Mouse (Mus musculus) intestine, postnatal 0 days (tissue): ENCODE data around the gene Ddit4. TPM values are rescaled to one million over a fixed set of nuclear protein-coding genes. Genes with fewer than 3 reads are reported as not detected.

Experiments
- ATAC-seq: fragments of 200-750 bp; cut with Nextera tagmentation; 2 replicates; pipeline ENCODE4 v1.8.0; 2017; ENCODE audit warnings: mild to moderate bottlenecking, moderate TSS enrichment, moderate library complexity
- H3K27ac ChIP-seq: fragments of 300-500 bp; sonication (generic); 2 replicates; pipeline ENCODE4 v1.5.1; 2014; ENCODE audit warnings: mild to moderate bottlenecking, low read depth, low read length, moderate library complexity
- H3K27me3 ChIP-seq: fragments of 300-500 bp; sonication (generic); replicated peaks from 2 replicates; pipeline ENCODE4 v1.6.1; 2014; ENCODE audit warnings: low read length, mixed read lengths; ENCODE audit not compliant: control insufficient read depth, insufficient read depth
- H3K36me3 ChIP-seq: fragments of 300-500 bp; sonication (generic); 2 replicates; pipeline ENCODE4 v1.6.1; 2014; ENCODE audit warnings: mild to moderate bottlenecking, moderate library complexity; ENCODE audit not compliant: control insufficient read depth, insufficient read depth
- H3K4me1 ChIP-seq: fragments of 300-500 bp; sonication (generic); replicated peaks from 2 replicates; pipeline ENCODE4 v1.6.1; 2014; ENCODE audit warnings: antibody characterized with exemption, low read length, mixed read lengths; ENCODE audit not compliant: control insufficient read depth, insufficient read depth
- H3K4me2 ChIP-seq: fragments of 300-500 bp; sonication (generic); replicated peaks from 2 replicates; pipeline ENCODE4 v1.6.1; 2014; ENCODE audit warnings: low read depth, mild to moderate bottlenecking, moderate library complexity
- H3K4me3 ChIP-seq: fragments of 300-500 bp; sonication (generic); 2 replicates; pipeline ENCODE4 v1.5.1; 2014; ENCODE audit warnings: low read depth, low read length
- H3K9ac ChIP-seq: fragments of 300-500 bp; sonication (generic); 2 replicates; pipeline ENCODE4 v1.6.1; 2014; ENCODE audit warnings: mild to moderate bottlenecking, low read depth, low read length
- H3K9me3 ChIP-seq: fragments of 300-500 bp; sonication (generic); 2 replicates; pipeline ENCODE4 v1.6.1; 2016; ENCODE audit warnings: mixed run types; ENCODE audit not compliant: control insufficient read depth
- CTCF ChIP-seq: sonication (generic); IDR thresholded peaks from 2 replicates; pipeline ENCODE4 v1.5.1; 2016; ENCODE audit warnings: low read depth, mild to moderate bottlenecking, control low read depth, antibody characterized with exemption, moderate library complexity
- whole genome bisulfite sequencing: fragments of 180-500 bp; shearing (Covaris S2); extraction: QIAGEN DNeasy Blood & Tissue Kit; methylation state at CpG from one replicate; pipeline ENCODE4 v1.1.7; 2014; 5-methylcytosine and 5-hydroxymethylcytosine counted together
- polyA plus RNA-seq: library from polyadenylated mRNA; unstranded; fragments of >200 nt; fragmentation: Nextera tagmentation; extraction: Ambion mirVana; gene quantifications from 2 replicates; pipeline ENCODE4 v1.2.1, GENCODE M21; 2015

Ddit4 gene
- polyA plus RNA-seq, 1 experiment from 2014 or later, result 17.8 TPM

DNA sequence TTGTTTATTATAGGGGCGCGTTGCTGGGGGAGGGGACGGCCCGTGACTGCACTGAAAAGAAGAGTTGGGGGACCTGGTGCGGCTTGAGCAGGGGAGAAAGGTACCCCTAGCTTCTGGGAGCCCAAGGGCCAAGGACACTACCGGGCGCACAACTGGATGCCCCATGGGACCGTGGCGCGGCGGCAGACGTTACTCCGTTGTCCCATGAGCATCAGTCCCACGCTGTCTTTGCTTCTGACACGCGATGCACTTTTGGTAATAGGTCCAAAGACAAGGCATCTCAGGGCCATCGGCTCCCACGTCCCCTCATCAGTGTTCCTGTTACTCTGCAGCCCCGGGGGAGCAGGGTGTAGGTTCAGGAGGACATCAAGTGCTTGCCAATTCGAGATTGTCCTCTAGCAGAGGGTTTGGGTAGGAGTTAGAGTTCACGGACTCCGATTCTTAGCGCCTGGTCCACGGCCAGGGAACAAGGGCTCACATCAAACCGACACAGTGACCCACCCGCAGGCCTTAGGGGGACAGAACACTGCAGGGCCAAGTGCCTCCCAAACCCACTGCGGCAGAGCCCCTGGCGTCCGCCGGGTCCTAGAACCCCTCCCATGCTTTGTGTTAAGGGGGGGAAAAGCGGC, 632 bp upstream of the Ddit4 start:
- H3K9ac ChIP-seq, result peak overlapping the region; percentile 59
- ATAC-seq, result no peak
- no peak for TF ChIP-seq CTCF
- H3K27ac ChIP-seq, result peak overlapping the region; percentile 80
- under 1% methylated on average over 31 of the region's 31 CpGs for WGBS
- H3K4me2 ChIP-seq, result peak overlapping the region; percentile 74
- H3K9me3 ChIP-seq, result no peaks in the 10 kb centered on the region
- peaks cover 9% of the 10 kb centered on the region; the same call in 1 of the 2 replicates for H3K36me3 ChIP-seq
- peak overlapping the region; percentile 69 for H3K4me3 ChIP-seq
- H3K4me1 ChIP-seq, result 0 out of 2 replicates have a peak, but pooled peaks cover 3% of the 10 kb centered on the region
- no peaks in the 10 kb centered on the region for H3K27me3 ChIP-seq

DNA sequence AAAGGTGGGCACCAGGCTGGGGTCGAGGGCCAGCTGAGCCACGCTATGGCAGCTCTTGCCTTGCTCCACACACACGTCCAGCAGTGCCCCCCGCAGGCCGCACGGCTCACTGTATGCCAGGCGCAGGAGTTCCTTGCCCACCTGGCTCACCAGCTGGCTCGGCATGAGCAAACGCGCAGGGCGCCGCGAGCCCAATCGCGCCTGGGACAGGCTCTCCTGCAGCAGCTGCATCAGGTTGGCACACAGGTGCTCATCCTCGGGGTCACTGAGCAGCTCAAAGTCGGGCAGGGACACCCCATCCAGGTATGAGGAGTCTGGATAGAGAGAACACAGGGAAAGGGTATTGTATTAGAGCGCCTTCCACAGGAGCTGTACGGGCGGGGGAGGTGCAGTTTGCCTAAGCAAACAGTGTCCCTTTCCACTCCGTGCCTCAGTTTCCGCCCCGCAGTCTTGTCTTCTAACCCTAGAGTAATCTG, 880 bp downstream of the Ddit4 start:
- H3K4me2 ChIP-seq, result peak overlapping the region; percentile 74
- H3K9ac ChIP-seq, result peak overlapping the region; percentile 87
- peak; percentile 87 for TF ChIP-seq CTCF
- ATAC-seq, result peak; percentile 29
- WGBS, result 1% methylated on average over 23 of the region's 23 CpGs
- H3K36me3 ChIP-seq, result peaks cover 9% of the 10 kb centered on the region; the same call in 1 of the 2 replicates
- peak overlapping the region; percentile 69 for H3K4me3 ChIP-seq
- no peaks in the 10 kb centered on the region for H3K9me3 ChIP-seq
- H3K27me3 ChIP-seq, result no peaks in the 10 kb centered on the region
- peak overlapping the region; percentile 86 for H3K27ac ChIP-seq
- 0 out of 2 replicates have a peak, but pooled peaks cover 3% of the 10 kb centered on the region for H3K4me1 ChIP-seq

DNA sequence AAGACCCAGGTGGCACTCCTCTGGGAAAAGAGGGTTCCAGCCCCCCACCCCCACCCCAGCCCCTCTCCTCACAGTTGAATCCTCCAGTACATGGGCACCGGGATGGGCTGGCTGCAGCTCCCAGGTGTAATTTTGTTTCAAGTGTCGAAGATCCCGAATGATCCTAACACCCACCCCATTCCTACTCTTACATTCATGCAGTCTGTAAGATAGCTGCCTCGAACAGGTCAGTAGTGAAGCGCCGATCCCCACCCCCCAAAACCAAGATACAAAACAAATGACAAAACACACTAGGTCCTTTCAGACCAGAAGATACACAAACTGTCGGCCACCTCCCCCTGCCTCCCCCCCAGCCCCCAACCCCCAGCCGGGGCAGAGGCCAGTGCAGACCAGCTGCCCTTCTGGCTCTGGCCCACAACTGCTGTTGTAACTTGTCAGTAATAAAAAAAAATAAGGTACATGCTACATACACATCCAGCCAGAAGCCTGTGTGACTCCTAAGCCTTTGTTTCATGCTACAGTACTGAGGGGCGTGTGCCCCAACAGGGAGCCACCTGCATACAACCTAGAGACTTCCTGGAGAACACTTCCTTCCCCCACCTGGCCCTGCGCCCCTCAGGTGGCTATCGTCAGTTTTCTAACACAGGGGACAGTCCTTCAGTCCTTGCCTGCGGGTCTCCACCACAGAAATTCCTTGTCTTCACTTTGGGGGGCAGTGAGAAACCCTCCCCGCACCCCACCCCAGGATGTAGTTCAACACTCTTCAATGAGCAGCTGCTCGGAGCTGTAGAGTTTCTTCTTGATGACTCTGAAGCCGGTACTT, 1.6 kb downstream of the Ddit4 start:
- Histone ChIP-seq H3K9ac (peak overlapping the region; percentile 87), H3K27ac (peak overlapping the region; percentile 86), H3K27me3 (no peaks in the 10 kb centered on the region), H3K4me3 (peak overlapping the region; percentile 69), H3K4me1 (0 out of 2 replicates have a peak, but pooled peaks cover 3% of the 10 kb centered on the region), H3K9me3 (no peaks in the 10 kb centered on the region), H3K36me3 (peaks cover 9% of the 10 kb centered on the region; the same call in 1 of the 2 replicates), H3K4me2 (peak overlapping the region; percentile 74)
- no peak for ATAC-seq
- 23% methylated on average over 15 of the region's 15 CpGs for WGBS
- TF ChIP-seq CTCF, result no peak

DNA sequence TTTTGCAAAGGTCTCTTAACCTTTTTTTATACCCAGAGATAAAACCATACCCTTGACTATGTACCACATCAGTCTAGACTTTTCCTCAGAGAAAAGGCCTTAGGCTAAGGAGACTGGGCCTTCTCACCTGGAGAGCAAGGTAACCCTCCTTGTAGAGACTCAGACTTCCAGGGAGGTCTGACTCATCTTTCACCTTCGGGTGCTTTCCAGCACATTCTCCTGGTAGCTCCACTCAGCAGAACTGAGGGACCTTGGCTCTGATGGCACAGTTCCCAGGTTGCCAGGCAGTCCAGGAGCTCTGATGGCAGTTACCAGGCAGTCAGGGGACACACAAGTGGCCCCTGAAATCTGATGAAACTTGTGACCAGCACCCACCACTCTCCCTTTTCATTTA, 2.4 kb downstream of the Ddit4 start:
- peak; percentile 25 for ATAC-seq
- Histone ChIP-seq H3K27ac (peak overlapping the region; percentile 86), H3K9me3 (no peaks in the 10 kb centered on the region), H3K9ac (peak overlapping the region; percentile 87; the same call in 1 of the 2 replicates), H3K27me3 (no peaks in the 10 kb centered on the region), H3K4me2 (peak overlapping the region; percentile 74), H3K36me3 (peaks cover 9% of the 10 kb centered on the region; the same call in 1 of the 2 replicates), H3K4me1 (0 out of 2 replicates have a peak, but pooled peaks cover 3% of the 10 kb centered on the region), H3K4me3 (peak overlapping the region; percentile 69)
- no peak for TF ChIP-seq CTCF
- 29% methylated on average over 1 of the region's 1 CpGs for WGBS

DNA sequence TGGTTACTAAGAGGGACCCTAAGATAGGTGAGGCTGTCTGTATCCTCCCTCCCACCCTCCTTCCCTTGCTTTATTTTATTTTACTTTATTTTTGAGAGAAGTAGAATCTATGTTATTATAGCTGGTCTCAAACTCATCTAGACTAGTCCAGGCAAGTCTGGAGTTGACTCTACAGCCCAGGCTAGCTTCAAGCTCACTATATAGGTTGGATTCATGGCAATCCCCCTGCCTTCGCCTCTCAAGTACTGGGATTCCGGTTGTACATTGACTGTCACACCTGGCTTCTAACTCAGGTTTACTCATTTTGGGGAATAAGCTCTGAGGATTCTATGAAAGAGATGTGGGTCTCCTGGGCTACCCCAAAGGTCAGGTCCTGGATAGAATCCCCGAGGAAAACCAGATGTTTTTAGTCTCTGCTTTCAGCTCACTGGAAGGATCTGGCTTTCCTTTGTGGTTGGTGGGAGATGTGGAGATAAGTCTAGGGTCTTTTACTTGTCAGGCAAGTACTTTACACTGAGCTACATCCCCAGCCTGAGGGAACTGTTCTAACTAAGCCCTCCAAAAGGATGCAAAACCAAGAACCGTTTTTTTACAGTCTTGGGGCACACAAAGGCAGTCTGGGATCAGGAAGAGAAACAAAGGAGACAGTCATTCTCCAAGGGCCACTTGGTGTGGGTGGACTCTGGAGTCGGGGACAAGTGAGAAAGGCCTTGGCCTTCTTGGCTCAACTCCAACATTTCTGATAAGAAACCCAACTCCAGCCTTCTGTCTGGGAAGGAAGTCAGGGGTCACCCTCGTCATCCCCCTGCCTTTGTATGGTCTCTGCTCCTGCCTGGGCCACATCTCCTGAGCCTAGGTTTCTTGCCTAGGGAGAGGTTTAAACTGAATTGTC, 3.0 kb downstream of the Ddit4 start:
- WGBS, result 36% methylated on average over 6 of the region's 6 CpGs
- Histone ChIP-seq H3K9me3 (no peaks in the 10 kb centered on the region), H3K4me2 (peak overlapping the region; percentile 74), H3K4me1 (0 out of 2 replicates have a peak, but pooled peaks cover 3% of the 10 kb centered on the region), H3K36me3 (peaks cover 9% of the 10 kb centered on the region; the same call in 1 of the 2 replicates), H3K27ac (peak overlapping the region; percentile 86), H3K27me3 (no peaks in the 10 kb centered on the region), H3K9ac (0 out of 2 replicates have a peak overlapping the region, but pooled peaks have one; percentile 87), H3K4me3 (peak overlapping the region; percentile 69; the same call in 1 of the 2 replicates)
- no peak for TF ChIP-seq CTCF
- peak; percentile 40 for ATAC-seq
